Mouse (Mus musculus): Measurements from ENCODE around the gene Map3k19. TPM values are rescaled to one million over a fixed set of nuclear protein-coding genes. Genes with fewer than 3 reads are reported as not detected.

The Map3k19 gene
- polyA plus RNA-seq (2021; fragmentation: Nextera tagmentation), result 1.2 TPM in 2 replicates
- long read RNA-seq, experiment 1, partial matches to known transcripts, result 1 of 2 reads
- long read RNA-seq, experiment 1, other reads (novel, unspliced or antisense), result 1 of 2 reads
- long read RNA-seq, experiment 2, partial matches to known transcripts, result 1 of 1 reads
- long read RNA-seq, experiment 2, other reads (novel, unspliced or antisense), result 0 of 1 reads

GRCm38 (mm10) chr1:127854486-127855222, at the start of gene Map3k19:
Gene Map3k19, minus strand, starts transcription at chr1:127855031.

GRCm38 (mm10) chr1:127868300-127869261, 13.8 kb upstream of the Map3k19 start, which contains the start of gene Rab3gap1:
Gene Rab3gap1, plus strand, starts transcription at chr1:127868773.

GRCm38 (mm10) chr1:127773803-127774500, 80.9 kb downstream of the Map3k19 start, which contains the start of gene Ccnt2:
Gene Ccnt2, plus strand, starts transcription at chr1:127774164.

Other genes starting within 250 kb of the Map3k19 start
- 5.9 and 20.5 TPM in 2 replicates for gene Tmem163, start 175.5 kb downstream of the Map3k19 start, polyA plus RNA-seq (2021; fragmentation: Nextera tagmentation)
- gene Acmsd, start 125.6 kb downstream of the Map3k19 start, polyA plus RNA-seq (2021; fragmentation: Nextera tagmentation), result not detected in 2 replicates
- gene Ccnt2, start 80.9 kb downstream of the Map3k19 start, polyA plus RNA-seq (2021; fragmentation: Nextera tagmentation), result 18.3 and 18.8 TPM in 2 replicates
- gene Rab3gap1, start 13.7 kb upstream of the Map3k19 start, polyA plus RNA-seq (2021; fragmentation: Nextera tagmentation), result 37.9 and 43.0 TPM in 2 replicates
- gene Zranb3, start 248.0 kb upstream of the Map3k19 start, polyA plus RNA-seq (2021; fragmentation: Nextera tagmentation), result 1.7 and 2.9 TPM in 2 replicates
- gene R3hdm1, start 248.3 kb upstream of the Map3k19 start, polyA plus RNA-seq (2021; fragmentation: Nextera tagmentation), result 128 and 135 TPM in 2 replicates